8 mouse cellular contexts compared by ENCODE assay signal in genomic region chr9:108809188-108809587, GRCm38 (mm10). TPM values are rescaled to one million over a fixed set of nuclear protein-coding genes. Genes with fewer than 3 reads are reported as not detected.
DNase-seq lines count a peak whose midpoint lies in the region; ATAC-seq and TF ChIP-seq lines count a peak whose summit lies in the region.

No protein-coding gene starts in this region.

- no peak for TF ChIP-seq CTCF in E14TG2a.4 (conservative IDR thresholded peaks at IDR 0.05; ENCODE audit: low read length)

- peak overlapping the region; percentile 91 for H3K9ac ChIP-seq in embryonic facial prominence, embryonic 13.5 days
- no peak overlapping the region for H3K9ac ChIP-seq in limb, embryonic 14.5 days (ENCODE audit: low read depth, low read length, severe bottlenecking)
- H3K9ac ChIP-seq in midbrain, embryonic 15.5 days = peak overlapping the region; percentile 92; the same call in 1 of the 2 replicates

- peak overlapping the region; percentile 90 for H3K4me3 ChIP-seq in E14TG2a.4 (replicated peaks; ENCODE audit: low read length)
- peak overlapping the region; percentile 76 for H3K4me3 ChIP-seq in embryonic facial prominence, embryonic 13.5 days
- peak overlapping the region; percentile 78 for H3K4me3 ChIP-seq in limb, embryonic 14.5 days (replicated peaks; ENCODE audit: low read length)
- H3K4me3 ChIP-seq in midbrain, embryonic 15.5 days = peak overlapping the region; percentile 72

- 0 out of 2 replicates have a peak, but pooled peaks have one; percentile 1 for ATAC-seq in embryonic facial prominence, embryonic 13.5 days (ENCODE audit: insufficient number of reproducible peaks, insufficient read depth, low FRiP score, low TSS enrichment, low read depth)
- ATAC-seq in limb, embryonic 14.5 days (ENCODE audit: low FRiP score, low read depth) = no peak
- no peak for ATAC-seq in midbrain, embryonic 15.5 days (replicated peaks)

- peak; percentile 47 for DNase-seq in heart, postnatal 4 days
- DNase-seq in limb, embryonic 14.5 days (ENCODE audit: low spot score) = no peak
- DNase-seq in right cerebral cortex, postnatal 36 days (ENCODE audit: low spot score in 2 of 2) = no peak
- no peak for DNase-seq in right cerebral cortex, postnatal 14 days
- DNase-seq in ovary, postnatal 14 days (ENCODE audit: low spot score) = no peak

- H3K4me1 ChIP-seq in E14TG2a.4 (replicated peaks; ENCODE audit: low read depth, low read length) = peaks cover 68% of the 10 kb centered on the region
- H3K4me1 ChIP-seq in embryonic facial prominence, embryonic 13.5 days = peaks cover 17% of the 10 kb centered on the region
- no peaks in the 10 kb centered on the region; the same call in 1 of the 2 replicates for H3K4me1 ChIP-seq in limb, embryonic 14.5 days (ENCODE audit: control insufficient read depth, insufficient read depth, low read length)
- peaks cover 18% of the 10 kb centered on the region for H3K4me1 ChIP-seq in midbrain, embryonic 15.5 days

- no peaks in the 10 kb centered on the region for H3K9me3 ChIP-seq in E14TG2a.4 (ENCODE audit: low read length)
- no peaks in the 10 kb centered on the region for H3K9me3 ChIP-seq in embryonic facial prominence, embryonic 13.5 days
- H3K9me3 ChIP-seq in limb, embryonic 14.5 days (ENCODE audit: control insufficient read depth, low read length) = no peaks in the 10 kb centered on the region
- no peaks in the 10 kb centered on the region for H3K9me3 ChIP-seq in midbrain, embryonic 15.5 days

- TF ChIP-seq POLR2A in limb, embryonic 14.5 days (IDR thresholded peaks at IDR 0.05; ENCODE audit: borderline replicate concordance, extremely low read depth, insufficient read depth, insufficient read length) = no peak

- no peaks in the 10 kb centered on the region for H3K27me3 ChIP-seq in E14TG2a.4 (ENCODE audit: insufficient read depth, low read length)
- no peaks in the 10 kb centered on the region for H3K27me3 ChIP-seq in embryonic facial prominence, embryonic 13.5 days
- no peaks in the 10 kb centered on the region for H3K27me3 ChIP-seq in limb, embryonic 14.5 days (ENCODE audit: control insufficient read depth, insufficient read depth, low read length)
- H3K27me3 ChIP-seq in midbrain, embryonic 15.5 days (replicated peaks) = no peaks in the 10 kb centered on the region

- H3K4me2 ChIP-seq in embryonic facial prominence, embryonic 13.5 days = peak overlapping the region; percentile 75
- H3K4me2 ChIP-seq in limb, embryonic 14.5 days (replicated peaks; ENCODE audit: low read depth, low read length, severe bottlenecking) = peak overlapping the region; percentile 88
- peak overlapping the region; percentile 90 for H3K4me2 ChIP-seq in midbrain, embryonic 15.5 days

- H3K27ac ChIP-seq in embryonic facial prominence, embryonic 13.5 days = no peak overlapping the region
- no peak overlapping the region for H3K27ac ChIP-seq in limb, embryonic 14.5 days (replicated peaks; ENCODE audit: low read depth, low read length)
- H3K27ac ChIP-seq in midbrain, embryonic 15.5 days = no peak overlapping the region

- 53% methylated on average over 5 of the region's 5 CpGs for WGBS in embryonic facial prominence, embryonic 13.5 days
- 66% methylated on average over 5 of the region's 5 CpGs for WGBS in limb, embryonic 14.5 days
- WGBS in midbrain, embryonic 15.5 days = 69% methylated on average over 5 of the region's 5 CpGs

- peaks cover 67% of the 10 kb centered on the region for H3K36me3 ChIP-seq in E14TG2a.4 (ENCODE audit: insufficient read depth, low read length)
- peaks cover 66% of the 10 kb centered on the region for H3K36me3 ChIP-seq in embryonic facial prominence, embryonic 13.5 days
- peaks cover 70% of the 10 kb centered on the region for H3K36me3 ChIP-seq in limb, embryonic 14.5 days (ENCODE audit: control insufficient read depth, insufficient read depth, low read length)
- peaks cover 43% of the 10 kb centered on the region for H3K36me3 ChIP-seq in midbrain, embryonic 15.5 days (replicated peaks)

RNA-seq across cellular contexts. Expression of gene Nckipsd, which starts 1.0 kb away (rescaled TPM):
- 19.0 and 21.5 TPM in 2 replicates for polyA plus RNA-seq in embryonic facial prominence, embryonic 13.5 days (2015; fragmentation: Nextera tagmentation; extraction: Ambion mirVana)
- total RNA-seq in heart, postnatal 4 days (2021) = 1 to 10 TPM; 8.1 to 8.2 TPM
- 24.0 and 30.1 TPM in 2 replicates for polyA plus RNA-seq in limb, embryonic 14.5 days (2012; rRNA removed)
- 14.0 and 17.2 TPM in 2 replicates for polyA plus RNA-seq in limb, embryonic 14.5 days (2014; fragmentation: Nextera tagmentation; extraction: Ambion mirVana)
- polyA plus RNA-seq in midbrain, embryonic 15.5 days (2015; fragmentation: Nextera tagmentation; extraction: Ambion mirVana) = 34.9 and 38.1 TPM in 2 replicates

RNA-seq across cellular contexts. Expression of gene Celsr3, which starts 16.9 kb away (rescaled TPM):
- polyA plus RNA-seq in embryonic facial prominence, embryonic 13.5 days (2015; fragmentation: Nextera tagmentation; extraction: Ambion mirVana) = 0.51 and 0.56 TPM in 2 replicates
- under 1 TPM; 0.07 TPM for total RNA-seq in heart, postnatal 4 days (2021)
- polyA plus RNA-seq in limb, embryonic 14.5 days (2012; rRNA removed) = 0.36 and 0.37 TPM in 2 replicates
- 0.07 and 0.12 TPM in 2 replicates for polyA plus RNA-seq in limb, embryonic 14.5 days (2014; fragmentation: Nextera tagmentation; extraction: Ambion mirVana)
- 19.6 and 21.3 TPM in 2 replicates for polyA plus RNA-seq in midbrain, embryonic 15.5 days (2015; fragmentation: Nextera tagmentation; extraction: Ambion mirVana)

RNA-seq across cellular contexts. Expression of gene Ip6k2, which starts 25.6 kb away (rescaled TPM):
- 127 and 144 TPM in 2 replicates for polyA plus RNA-seq in embryonic facial prominence, embryonic 13.5 days (2015; fragmentation: Nextera tagmentation; extraction: Ambion mirVana)
- 10 to 100 TPM; 43.7 to 48.5 TPM for total RNA-seq in heart, postnatal 4 days (2021)
- polyA plus RNA-seq in limb, embryonic 14.5 days (2012; rRNA removed) = 265 and 285 TPM in 2 replicates
- 119 and 126 TPM in 2 replicates for polyA plus RNA-seq in limb, embryonic 14.5 days (2014; fragmentation: Nextera tagmentation; extraction: Ambion mirVana)
- polyA plus RNA-seq in midbrain, embryonic 15.5 days (2015; fragmentation: Nextera tagmentation; extraction: Ambion mirVana) = 230 and 239 TPM in 2 replicates

RNA-seq across cellular contexts. Expression of gene Slc26a6, which starts 43.9 kb away (rescaled TPM):
- polyA plus RNA-seq in embryonic facial prominence, embryonic 13.5 days (2015; fragmentation: Nextera tagmentation; extraction: Ambion mirVana) = 20.4 and 22.7 TPM in 2 replicates
- 10 to 100 TPM in 1 of 2 experiments, 1 to 10 TPM in 1; 8.4 to 10.1 TPM for total RNA-seq in heart, postnatal 4 days (2021)
- 28.8 and 35.8 TPM in 2 replicates for polyA plus RNA-seq in limb, embryonic 14.5 days (2012; rRNA removed)
- 14.5 and 21.5 TPM in 2 replicates for polyA plus RNA-seq in limb, embryonic 14.5 days (2014; fragmentation: Nextera tagmentation; extraction: Ambion mirVana)
- polyA plus RNA-seq in midbrain, embryonic 15.5 days (2015; fragmentation: Nextera tagmentation; extraction: Ambion mirVana) = 16.7 and 17.8 TPM in 2 replicates

Comparison
In these comparisons a context has a peak if more than half of its experiments do, and no peak if none do; other contexts are left out.
1. RNA of gene Celsr3, which starts 16.9 kb away (polyA plus RNA-seq): 19.6 to 21.3 TPM in midbrain, embryonic 15.5 days; 0.51 to 0.56 TPM in embryonic facial prominence, embryonic 13.5 days and 0.07 to 0.37 TPM in limb, embryonic 14.5 days; every median in the first group is over 10 times any median in the second.
2. Peak in every context shown above with its lines, with median percentiles within 50 percentile points of each other: H3K4me3 ChIP-seq and H3K4me2 ChIP-seq.